Mouse (Mus musculus): ENCODE measurements around the gene Uck2. TPM values are rescaled to one million over a fixed set of nuclear protein-coding genes. Genes with fewer than 3 reads are reported as not detected.

The Uck2 gene
- polyA plus RNA-seq, 2 experiments, result 15.3 to 42.6 TPM

DNA sequence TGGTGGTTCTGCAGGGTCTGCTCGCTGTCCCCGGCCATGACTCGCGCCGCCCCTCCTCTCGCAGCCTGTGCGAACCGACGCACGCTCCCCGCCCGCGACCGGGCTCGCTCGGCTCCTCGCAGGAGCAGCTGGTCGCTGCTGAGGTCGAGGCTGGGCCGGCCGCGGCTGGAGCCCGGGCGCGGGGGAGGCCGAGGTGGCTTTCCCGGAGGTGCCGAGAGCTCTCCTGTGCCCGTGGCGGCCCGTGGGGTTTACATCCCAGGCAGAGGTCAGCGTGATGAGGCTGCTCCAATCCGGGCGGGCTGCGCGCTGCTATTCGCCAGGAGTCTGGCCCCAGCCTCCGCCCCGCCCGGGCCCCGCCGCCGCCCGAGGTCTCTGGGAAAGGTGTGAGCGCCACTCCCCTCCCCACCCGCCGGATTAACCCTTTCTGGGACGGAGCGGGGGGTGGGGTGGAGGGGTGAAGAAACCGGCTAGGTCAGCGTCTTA is 242 bp downstream of the Uck2 start:
- Histone ChIP-seq H3K27me3 (ENCODE audit: control insufficient read depth, insufficient read depth, low read length) (peaks cover 9% of the 10 kb centered on the region), H3K4me3 (ENCODE audit: insufficient read depth in 1 of 2, low read depth in 2 of 2, low read length in 2 of 2) (peak overlapping the region; percentile 79 to 86), H3K27ac (peak overlapping the region; percentile 3), H3K9ac (replicated peaks) (peak overlapping the region; percentile 78), H3K4me2 (ENCODE audit: low read depth) (peak overlapping the region; percentile 99), H3K9me3 (ENCODE audit: control insufficient read depth, low read length) (no peaks in the 10 kb centered on the region), H3K4me1 (replicated peaks; ENCODE audit: control insufficient read depth in 2 of 2, insufficient read depth in 2 of 2, low read length in 1 of 2) (peaks cover 38 to 46% of the 10 kb centered on the region in 2 experiments), H3K36me3 (replicated peaks; ENCODE audit: control insufficient read depth, insufficient read depth, low read depth) (no peaks in the 10 kb centered on the region)
- under 1% methylated on average over 51 of the region's 51 CpGs for WGBS (ENCODE audit: insufficient replicate concordance)
- TF ChIP-seq EP300 (IDR thresholded peaks at IDR 0.05; ENCODE audit: low read depth) (no peak), CTCF (IDR thresholded peaks at IDR 0.05; ENCODE audit: low read depth) (no peak)
- DNase-seq (ENCODE audit: low read depth in 3 of 3, low spot score in 3 of 3), result peak; percentile 68 to 72 (median 72)
- peak; percentile 77 for ATAC-seq (ENCODE audit: insufficient read depth)

GRCm38 (mm10) chr1:167284258-167284836 is 773 bp downstream of the Uck2 start:
- TF ChIP-seq EP300 (IDR thresholded peaks at IDR 0.05; ENCODE audit: low read depth) (no peak), CTCF (IDR thresholded peaks at IDR 0.05; ENCODE audit: low read depth) (no peak; the same call in 1 of the 2 replicates)
- under 1% methylated on average over 73 of the region's 73 CpGs for whole genome bisulfite sequencing (ENCODE audit: insufficient replicate concordance)

DNA sequence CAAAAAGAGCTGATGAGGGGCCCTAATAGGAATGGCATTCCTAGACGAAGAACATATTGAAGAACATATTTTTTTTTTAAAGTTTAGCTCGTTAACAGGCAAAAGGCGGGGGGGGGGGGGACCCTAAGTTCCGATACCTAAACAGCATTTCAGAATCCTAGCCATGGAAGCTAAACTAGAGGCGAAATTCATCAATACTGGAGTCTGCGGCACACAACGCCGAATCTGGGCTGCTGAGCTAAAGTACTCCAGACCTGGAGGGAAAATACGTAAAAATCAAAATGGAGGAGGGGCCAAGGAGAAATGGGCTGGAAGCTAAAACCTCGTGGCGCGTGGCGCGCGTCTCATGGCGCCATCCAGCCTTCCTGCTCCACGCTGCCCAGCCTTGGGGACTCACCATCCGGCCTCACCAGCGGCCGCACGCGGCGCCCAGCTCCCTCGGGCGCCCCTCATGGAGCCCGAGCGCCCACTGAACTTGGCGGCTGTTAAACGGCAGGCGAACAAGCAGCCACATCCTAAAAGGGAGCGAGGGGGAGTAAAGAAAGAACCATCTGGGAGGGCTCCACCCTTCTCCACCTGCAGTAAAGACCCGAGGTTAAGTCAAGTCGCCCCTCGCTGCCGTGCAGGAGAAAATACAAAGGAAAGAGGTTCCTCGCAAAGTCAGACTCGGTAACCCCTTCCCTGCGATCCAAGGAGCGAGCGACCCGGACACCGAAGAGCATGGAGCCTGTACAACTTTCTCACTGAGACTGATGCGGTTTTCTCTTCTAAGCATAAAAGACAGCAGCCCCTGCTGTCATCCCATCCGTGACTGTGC is 1.5 kb downstream of the Uck2 start:
- Histone ChIP-seq H3K4me2 (ENCODE audit: low read depth) (peak overlapping the region; percentile 99), H3K27me3 (ENCODE audit: control insufficient read depth, insufficient read depth, low read length) (peaks cover 6% of the 10 kb centered on the region), H3K4me1 (replicated peaks; ENCODE audit: control insufficient read depth in 2 of 2, insufficient read depth in 2 of 2, low read length in 1 of 2) (peaks cover 27 to 38% of the 10 kb centered on the region in 2 experiments), H3K9ac (replicated peaks) (peak overlapping the region; percentile 78), H3K4me3 (ENCODE audit: insufficient read depth in 1 of 2, low read depth in 2 of 2, low read length in 2 of 2) (peak overlapping the region; percentile 79 to 86), H3K36me3 (replicated peaks; ENCODE audit: control insufficient read depth, insufficient read depth, low read depth) (no peaks in the 10 kb centered on the region), H3K27ac (peak overlapping the region; percentile 55), H3K9me3 (ENCODE audit: control insufficient read depth, low read length) (no peaks in the 10 kb centered on the region)
- TF ChIP-seq CTCF (IDR thresholded peaks at IDR 0.05; ENCODE audit: low read depth) (no peak), EP300 (IDR thresholded peaks at IDR 0.05; ENCODE audit: low read depth) (0 out of 2 replicates have a peak, but pooled peaks have one; percentile 4)
- ATAC-seq (ENCODE audit: insufficient read depth) (0 out of 2 replicates have a peak, but pooled peaks have one; percentile 3), DNase-seq (ENCODE audit: low read depth in 3 of 3, low spot score in 3 of 3) (no peak)
- under 1% methylated on average over 44 of the region's 44 CpGs for WGBS (ENCODE audit: insufficient replicate concordance)

More at GRCm38 (mm10) chr1:167284258-167284836, 773 bp downstream of the Uck2 start:
- H3K27ac ChIP-seq, result peak overlapping the region; percentile 55
- H3K27me3 ChIP-seq (ENCODE audit: control insufficient read depth, insufficient read depth, low read length), result peaks cover 6% of the 10 kb centered on the region
- peak overlapping the region; percentile 78 for H3K9ac ChIP-seq (replicated peaks)
- peak overlapping the region; percentile 99 for H3K4me2 ChIP-seq (ENCODE audit: low read depth)
- H3K9me3 ChIP-seq (ENCODE audit: control insufficient read depth, low read length), result no peaks in the 10 kb centered on the region
- H3K36me3 ChIP-seq (replicated peaks; ENCODE audit: control insufficient read depth, insufficient read depth, low read depth), result no peaks in the 10 kb centered on the region
- peak overlapping the region; percentile 79 to 86 for H3K4me3 ChIP-seq (ENCODE audit: insufficient read depth in 1 of 2, low read depth in 2 of 2, low read length in 2 of 2)
- no peak for DNase-seq (ENCODE audit: low read depth in 3 of 3, low spot score in 3 of 3)
- peaks cover 34 to 40% of the 10 kb centered on the region in 2 experiments for H3K4me1 ChIP-seq (replicated peaks; ENCODE audit: control insufficient read depth in 2 of 2, insufficient read depth in 2 of 2, low read length in 1 of 2)
- peak; percentile 49 for ATAC-seq (ENCODE audit: insufficient read depth)

- H3K4me3 ChIP-seq (ENCODE audit: insufficient read depth in 1 of 2, low read depth in 2 of 2, low read length in 2 of 2), result peak overlapping the region; percentile 79 to 86
- 12% methylated on average over 5 of the region's 5 CpGs for WGBS (ENCODE audit: insufficient replicate concordance)
- no peak for ATAC-seq (ENCODE audit: insufficient read depth)
Measured at GRCm38 (mm10) chr1:167282768-167283167, 2.4 kb downstream of the Uck2 start.

More at GRCm38 (mm10) chr1:167282768-167283167, 2.4 kb downstream of the Uck2 start:
- H3K4me2 ChIP-seq (ENCODE audit: low read depth), result peak overlapping the region; percentile 99
- H3K9me3 ChIP-seq (ENCODE audit: control insufficient read depth, low read length), result no peaks in the 10 kb centered on the region
- no peak for DNase-seq (ENCODE audit: low read depth in 3 of 3, low spot score in 3 of 3)
- no peak for TF ChIP-seq CTCF (IDR thresholded peaks at IDR 0.05; ENCODE audit: low read depth)
- no peak; the same call in 1 of the 2 replicates for TF ChIP-seq EP300 (IDR thresholded peaks at IDR 0.05; ENCODE audit: low read depth)
- H3K27ac ChIP-seq, result peak overlapping the region; percentile 55
- peaks cover 18 to 30% of the 10 kb centered on the region in 2 experiments for H3K4me1 ChIP-seq (replicated peaks; ENCODE audit: control insufficient read depth in 2 of 2, insufficient read depth in 2 of 2, low read length in 1 of 2)
- peak overlapping the region; percentile 78 for H3K9ac ChIP-seq (replicated peaks)
- peaks cover 6% of the 10 kb centered on the region for H3K27me3 ChIP-seq (ENCODE audit: control insufficient read depth, insufficient read depth, low read length)
- H3K36me3 ChIP-seq (replicated peaks; ENCODE audit: control insufficient read depth, insufficient read depth, low read depth), result no peaks in the 10 kb centered on the region

All from liver, embryonic 14.5 days (tissue).